Mouse (Mus musculus) liver, postnatal 0 days (tissue): ENCODE measurements at regions not wholly inside any gene's neighbourhood (a gene's known extent, or its start where the extent isn't known, plus 50 kb on each side); places are given as distances from the start of the nearest gene placed in this dataset.

ENCODE experiments used
- CTCF ChIP-seq: sonication (generic); IDR thresholded peaks from 2 replicates; pipeline ENCODE4 v1.5.1; 2016; ENCODE audit warnings: antibody characterized with exemption, low read depth
- EP300 ChIP-seq: IDR thresholded peaks from 2 replicates; pipeline ENCODE4 v1.6.1; 2016; ENCODE audit warnings: antibody characterized with exemption, low read depth, mild to moderate bottlenecking

GRCm38 (mm10) chr12:14032363-14032762 lies 119.5 kb downstream of the Fam84a start:
- TF ChIP-seq CTCF (no peak), EP300 (no peak)
